Mouse (Mus musculus) midbrain, embryonic 12.5 days (tissue): Measurements from ENCODE around the gene Akr1c12. TPM values are rescaled to one million over a fixed set of nuclear protein-coding genes. Genes with fewer than 3 reads are reported as not detected.
"Not testable (repeated sequence)": the region's sequence is repeated elsewhere in the genome, so short reads cannot be mapped to it uniquely, and the experiment has no call there.

ENCODE experiments used
- ATAC-seq: fragments of 200-750 bp; cut with Nextera tagmentation; 2 replicates; pipeline ENCODE4 v1.8.0; 2017; ENCODE audit warnings: low read depth, moderate TSS enrichment, moderate library complexity; ENCODE audit not compliant: low FRiP score
- H3K27ac ChIP-seq: fragments of 300-500 bp; sonication (generic); replicated peaks from 2 replicates; pipeline ENCODE4 v1.5.1; 2016; ENCODE audit warnings: mild to moderate bottlenecking
- H3K27me3 ChIP-seq: fragments of 300-500 bp; sonication (generic); 2 replicates; pipeline ENCODE4 v1.6.1; 2016; ENCODE audit warnings: mild to moderate bottlenecking
- H3K36me3 ChIP-seq: fragments of 300-500 bp; sonication (generic); 2 replicates; pipeline ENCODE4 v1.6.1; 2016
- H3K4me1 ChIP-seq: fragments of 300-500 bp; sonication (generic); 2 replicates; pipeline ENCODE4 v1.6.1; 2016
- H3K4me2 ChIP-seq: fragments of 300-500 bp; sonication (generic); replicated peaks from 2 replicates; pipeline ENCODE4 v1.6.1; 2016; ENCODE audit warnings: mild to moderate bottlenecking, moderate library complexity
- H3K4me3 ChIP-seq: fragments of 300-500 bp; sonication (generic); 2 replicates; pipeline ENCODE4 v1.5.1; 2016; ENCODE audit warnings: mild to moderate bottlenecking
- H3K9ac ChIP-seq: fragments of 300-500 bp; sonication (generic); replicated peaks from 2 replicates; pipeline ENCODE4 v1.6.1; 2016; ENCODE audit warnings: mild to moderate bottlenecking, moderate library complexity
- H3K9me3 ChIP-seq: fragments of 300-500 bp; sonication (generic); 2 replicates; pipeline ENCODE4 v1.6.1; 2016; ENCODE audit warnings: mild to moderate bottlenecking
- WGBS: fragments of 180-500 bp; shearing (Covaris S2); methylation state at CpG from one replicate; pipeline ENCODE4 v1.1.7; 2016; 5-methylcytosine and 5-hydroxymethylcytosine counted together
- polyA plus RNA-seq: library from polyadenylated mRNA; unstranded; fragments of >200 nt; fragmentation: Nextera tagmentation; extraction: Ambion mirVana; gene quantifications from 2 replicates; pipeline ENCODE4 v1.2.1, GENCODE M21; 2016

Gene Akr1c12
- polyA plus RNA-seq: 0.37 TPM in 1 of 2 replicates, not detected in the other

- Histone ChIP-seq H3K27me3 (no peaks in the 10 kb centered on the region), H3K4me1 (no peaks in the 10 kb centered on the region), H3K4me2 (no peak within 1 kb of the TSS), H3K36me3 (no peaks in the 10 kb centered on the region), H3K9ac (no peak within 1 kb of the TSS), H3K9me3 (no peaks in the 10 kb centered on the region), H3K27ac (no peak within 1 kb of the TSS), H3K4me3 (no peak within 1 kb of the TSS)
- 84% methylated on average over 4 of the region's 4 CpGs for WGBS
- no peak for ATAC-seq
Observed at GRCm38 (mm10) chr13:4279284-4279683, at the start of gene Akr1c12. TSS of gene Akr1c12 (minus strand) at chr13:4279433.

GRCm38 (mm10) chr13:4318773-4319172 is 39.5 kb upstream of the Akr1c12 start:
- Histone ChIP-seq H3K9ac (no peak overlapping the region), H3K4me1 (no peaks in the 10 kb centered on the region), H3K27me3 (no peaks in the 10 kb centered on the region), H3K36me3 (no peaks in the 10 kb centered on the region), H3K9me3 (no peaks in the 10 kb centered on the region), H3K4me2 (no peak overlapping the region), H3K4me3 (no peak overlapping the region), H3K27ac (no peak overlapping the region)
- 84% methylated on average over 2 of the region's 2 CpGs for WGBS
- no peak for ATAC-seq

GRCm38 (mm10) chr13:4313907-4314306 is 34.7 kb upstream of the Akr1c12 start:
- no peak overlapping the region for H3K9ac ChIP-seq
- H3K9me3 ChIP-seq: no peaks in the 10 kb centered on the region
- H3K27me3 ChIP-seq: no peaks in the 10 kb centered on the region
- no peak overlapping the region for H3K27ac ChIP-seq
- no peaks in the 10 kb centered on the region for H3K36me3 ChIP-seq
- H3K4me1 ChIP-seq: no peaks in the 10 kb centered on the region
- ATAC-seq: no peak
- no peak overlapping the region for H3K4me3 ChIP-seq
- 91% methylated on average over 2 of the region's 2 CpGs for WGBS
- no peak overlapping the region for H3K4me2 ChIP-seq

- no peaks in the 10 kb centered on the region for H3K4me1 ChIP-seq
- no peak overlapping the region for H3K9ac ChIP-seq
- no peak overlapping the region for H3K4me2 ChIP-seq
- H3K9me3 ChIP-seq: no peaks in the 10 kb centered on the region
- H3K27ac ChIP-seq: no peak overlapping the region
- 60% methylated on average over 2 of the region's 2 CpGs for WGBS
- no peaks in the 10 kb centered on the region for H3K27me3 ChIP-seq
- no peak overlapping the region for H3K4me3 ChIP-seq
- ATAC-seq: no peak
- H3K36me3 ChIP-seq: no peaks in the 10 kb centered on the region
Observed at GRCm38 (mm10) chr13:4304861-4305565, 25.8 kb upstream of the Akr1c12 start.

GRCm38 (mm10) chr13:4296991-4297390 is 17.8 kb upstream of the Akr1c12 start:
- H3K4me3 ChIP-seq: no peak overlapping the region
- no peak overlapping the region for H3K27ac ChIP-seq
- H3K27me3 ChIP-seq: no peaks in the 10 kb centered on the region
- no peaks in the 10 kb centered on the region for H3K36me3 ChIP-seq
- no peaks in the 10 kb centered on the region for H3K4me1 ChIP-seq
- WGBS: 94% methylated on average over 4 of the region's 4 CpGs
- H3K9ac ChIP-seq: no peak overlapping the region
- H3K4me2 ChIP-seq: no peak overlapping the region
- H3K9me3 ChIP-seq: no peaks in the 10 kb centered on the region
- no peak for ATAC-seq

GRCm38 (mm10) chr13:4281471-4282412 is 2.5 kb upstream of the Akr1c12 start:
- Histone ChIP-seq H3K9me3 (no peaks in the 10 kb centered on the region), H3K27me3 (no peaks in the 10 kb centered on the region), H3K4me2 (no peak overlapping the region), H3K27ac (no peak overlapping the region), H3K4me3 (no peak overlapping the region), H3K4me1 (no peaks in the 10 kb centered on the region), H3K36me3 (no peaks in the 10 kb centered on the region), H3K9ac (no peak overlapping the region)
- ATAC-seq: peak; percentile 62
- 40% methylated on average over 7 of the region's 7 CpGs for WGBS

GRCm38 (mm10) chr13:4277526-4277925 is 1.7 kb downstream of the Akr1c12 start:
- no peak for ATAC-seq
- Histone ChIP-seq H3K4me2 (no peak overlapping the region), H3K27me3 (no peaks in the 10 kb centered on the region), H3K36me3 (no peaks in the 10 kb centered on the region), H3K4me1 (no peaks in the 10 kb centered on the region), H3K9ac (no peak overlapping the region), H3K4me3 (no peak overlapping the region), H3K27ac (no peak overlapping the region), H3K9me3 (no peaks in the 10 kb centered on the region)
- WGBS: 87% methylated on average over 2 of the region's 2 CpGs

GRCm38 (mm10) chr13:4270860-4271259 is 8.4 kb downstream of the Akr1c12 start:
- Histone ChIP-seq H3K27me3 (no peaks in the 10 kb centered on the region), H3K27ac (no peak overlapping the region), H3K9me3 (no peaks in the 10 kb centered on the region), H3K4me1 (no peaks in the 10 kb centered on the region), H3K9ac (no peak overlapping the region), H3K4me3 (no peak overlapping the region), H3K4me2 (no peak overlapping the region), H3K36me3 (no peaks in the 10 kb centered on the region)
- ATAC-seq: no peak

- H3K27ac ChIP-seq, H3K4me3 ChIP-seq, H3K9ac ChIP-seq, H3K4me1 ChIP-seq, H3K4me2 ChIP-seq, H3K9me3 ChIP-seq, ATAC-seq, H3K27me3 ChIP-seq, H3K36me3 ChIP-seq: not testable (repeated sequence)
- 88% methylated on average over 2 of the region's 2 CpGs for WGBS
Observed at GRCm38 (mm10) chr13:4265455-4265854, 13.8 kb downstream of the Akr1c12 start.

GRCm38 (mm10) chr13:4265047-4265446 is 14.2 kb downstream of the Akr1c12 start:
- WGBS: 93% methylated on average over 2 of the region's 2 CpGs
- ATAC-seq: no peak
- no peak overlapping the region for H3K4me2 ChIP-seq

GRCm38 (mm10) chr13:4264612-4265011 is 14.6 kb downstream of the Akr1c12 start:
- H3K9ac ChIP-seq: no peak overlapping the region
- no peak overlapping the region for H3K27ac ChIP-seq
- ATAC-seq: no peak
- 86% methylated on average over 3 of the region's 3 CpGs for WGBS
- H3K36me3 ChIP-seq: no peaks in the 10 kb centered on the region
- H3K27me3 ChIP-seq: no peaks in the 10 kb centered on the region
- no peak overlapping the region for H3K4me3 ChIP-seq
- no peaks in the 10 kb centered on the region for H3K4me1 ChIP-seq
- H3K9me3 ChIP-seq: no peaks in the 10 kb centered on the region
- H3K4me2 ChIP-seq: no peak overlapping the region

More at GRCm38 (mm10) chr13:4265047-4265446, 14.2 kb downstream of the Akr1c12 start:
- Histone ChIP-seq H3K9ac (no peak overlapping the region), H3K9me3 (no peaks in the 10 kb centered on the region), H3K4me3 (no peak overlapping the region), H3K36me3 (no peaks in the 10 kb centered on the region), H3K27me3 (no peaks in the 10 kb centered on the region), H3K4me1 (no peaks in the 10 kb centered on the region), H3K27ac (no peak overlapping the region)

GRCm38 (mm10) chr13:4257349-4257748 is 21.9 kb downstream of the Akr1c12 start:
- no peak overlapping the region for H3K4me3 ChIP-seq
- H3K9ac ChIP-seq: no peak overlapping the region
- no peak overlapping the region for H3K27ac ChIP-seq
- 84% methylated on average over 6 of the region's 6 CpGs for WGBS
- no peak for ATAC-seq
- no peaks in the 10 kb centered on the region for H3K4me1 ChIP-seq
- no peaks in the 10 kb centered on the region for H3K27me3 ChIP-seq
- H3K9me3 ChIP-seq: no peaks in the 10 kb centered on the region
- H3K4me2 ChIP-seq: no peak overlapping the region
- H3K36me3 ChIP-seq: no peaks in the 10 kb centered on the region
